17 mouse cellular contexts compared by ENCODE assay signal in the genomic region with DNA sequence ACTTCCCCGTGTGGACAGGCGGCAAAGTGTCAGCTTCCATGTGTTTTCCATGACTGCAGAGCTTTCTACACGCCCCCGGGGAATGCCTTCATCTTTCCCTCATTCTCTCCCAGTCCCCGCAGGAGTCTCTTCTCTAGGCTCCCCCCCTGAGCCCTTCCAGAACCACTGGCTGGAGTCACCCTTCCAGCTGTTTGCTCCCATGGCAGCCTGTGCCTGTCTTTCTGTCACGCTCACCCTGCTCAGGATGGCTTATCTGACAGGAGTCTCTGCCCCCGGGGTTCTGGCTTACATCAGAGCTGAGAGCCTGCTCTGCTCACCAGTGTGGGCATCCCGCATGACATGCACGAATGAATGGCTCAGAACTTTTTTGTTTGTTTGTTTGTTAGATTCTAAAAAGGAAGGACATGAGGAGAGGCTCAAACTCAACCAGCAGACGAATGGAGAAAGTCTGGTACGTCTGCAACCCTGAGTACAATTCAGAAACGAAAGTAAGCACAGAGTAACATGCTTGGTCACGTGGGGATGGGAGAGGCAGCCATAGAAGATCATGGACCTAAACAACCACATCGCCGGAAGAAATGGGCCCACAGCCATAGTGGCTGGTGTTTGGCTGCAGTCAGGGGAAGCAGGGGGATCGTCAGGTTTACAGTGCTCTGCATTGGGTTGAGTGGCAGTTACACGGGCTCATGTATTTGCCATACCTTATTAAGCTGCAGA. TPM values are rescaled to one million over a fixed set of nuclear protein-coding genes. Genes with fewer than 3 reads are reported as not detected.
A peak's percentile ranks its signal among the peaks of the same experiment; 100 is the strongest.
DNase-seq lines count a peak whose midpoint lies in the region; ATAC-seq lines count a peak whose summit lies in the region.
"Had no signal": no experiment of that assay in that cellular context is flagged by ENCODE, and none has a peak within 500 bp of the region (broad histone marks: within the 10 kb centered on the region; RNA-seq: fewer than 3 reads in every experiment).

No protein-coding gene starts in this region.

- H3K27me3 ChIP-seq in heart, embryonic 12.5 days (replicated peaks): 0 out of 2 replicates have a peak, but pooled peaks cover 3% of the 10 kb centered on the region
- no peaks in the 10 kb centered on the region for H3K27me3 ChIP-seq in intestine, embryonic 15.5 days (replicated peaks)
- H3K27me3 ChIP-seq in forebrain, embryonic 10.5 days (ENCODE audit: poor library complexity, severe bottlenecking): peaks cover 95% of the 10 kb centered on the region
- H3K27me3 ChIP-seq: CH12.LX; liver, embryonic 15.5 days had no signal

- WGBS in heart, embryonic 12.5 days: 15% methylated on average over 17 of the region's 17 CpGs
- WGBS in intestine, embryonic 15.5 days: 45% methylated on average over 17 of the region's 17 CpGs
- 78% methylated on average over 17 of the region's 17 CpGs for WGBS in forebrain, embryonic 10.5 days

- H3K9me3 ChIP-seq in heart, embryonic 12.5 days (replicated peaks): peaks cover 13% of the 10 kb centered on the region
- H3K9me3 ChIP-seq in intestine, embryonic 15.5 days: no peaks in the 10 kb centered on the region
- peaks cover 10% of the 10 kb centered on the region for H3K9me3 ChIP-seq in forebrain, embryonic 10.5 days
- H3K9me3 ChIP-seq: liver, embryonic 15.5 days; midbrain, embryonic 10.5 days had no signal

- peaks cover 50% of the 10 kb centered on the region for H3K4me1 ChIP-seq in heart, embryonic 12.5 days (replicated peaks)
- H3K4me1 ChIP-seq in intestine, embryonic 15.5 days (replicated peaks): no peaks in the 10 kb centered on the region; the same call in 1 of the 2 replicates
- H3K4me1 ChIP-seq in forebrain, embryonic 10.5 days: peaks cover 44% of the 10 kb centered on the region
- H3K4me1 ChIP-seq: liver, embryonic 15.5 days had no signal

- peak; percentile 80 for ATAC-seq in heart, embryonic 12.5 days (ENCODE audit: insufficient number of reproducible peaks, low FRiP score)
- ATAC-seq in intestine, embryonic 15.5 days: no peak
- no peak for ATAC-seq in erythroblast, adult 5-6 weeks (replicated peaks; ENCODE audit: low FRiP score, poor library complexity, severe bottlenecking)
- ATAC-seq: inflammation-experienced regulatory T-cells, adult 6 months had no signal

- H3K4me3 ChIP-seq in heart, embryonic 12.5 days: peak overlapping the region; percentile 28
- peak overlapping the region; percentile 7; the same call in 1 of the 2 replicates for H3K4me3 ChIP-seq in intestine, embryonic 15.5 days (replicated peaks)
- no peak overlapping the region for H3K4me3 ChIP-seq in forebrain, embryonic 10.5 days
- H3K4me3 ChIP-seq: liver, embryonic 15.5 days; midbrain, embryonic 10.5 days had no signal

- H3K27ac ChIP-seq in heart, embryonic 12.5 days (ENCODE audit: poor library complexity, severe bottlenecking): peak overlapping the region; percentile 1; the same call in 1 of the 2 replicates
- no peak overlapping the region for H3K27ac ChIP-seq in intestine, embryonic 15.5 days
- no peak overlapping the region for H3K27ac ChIP-seq in forebrain, embryonic 10.5 days
- H3K27ac ChIP-seq: liver, embryonic 15.5 days; midbrain, embryonic 10.5 days had no signal

- H3K36me3 ChIP-seq in heart, embryonic 12.5 days: no peaks in the 10 kb centered on the region
- no peaks in the 10 kb centered on the region for H3K36me3 ChIP-seq in intestine, embryonic 15.5 days
- H3K36me3 ChIP-seq in forebrain, embryonic 10.5 days (replicated peaks): no peaks in the 10 kb centered on the region
- H3K36me3 ChIP-seq: liver, embryonic 15.5 days; midbrain, embryonic 10.5 days had no signal

- peak overlapping the region; percentile 55 for H3K4me2 ChIP-seq in heart, embryonic 12.5 days
- H3K4me2 ChIP-seq in intestine, embryonic 15.5 days (replicated peaks): peak overlapping the region; percentile 35; the same call in 1 of the 2 replicates
- H3K4me2 ChIP-seq: liver, embryonic 15.5 days had no signal

- H3K9ac ChIP-seq in heart, embryonic 12.5 days: no peak overlapping the region
- H3K9ac ChIP-seq in intestine, embryonic 15.5 days: no peak overlapping the region
- H3K9ac ChIP-seq: liver, embryonic 15.5 days had no signal

- DNase-seq in heart, adult 8-10 months (ENCODE audit: low spot score): no peak
- DNase-seq in 3T3-L1 (ENCODE audit: low read depth, low spot score) (peak; percentile 11), NIH3T3 (ENCODE audit: low read depth) (peak; percentile 64)
- no peak for DNase-seq in left cerebral cortex, adult 9 months (ENCODE audit: low spot score in 2 of 2)
- DNase-seq in forebrain, embryonic 10.5 days (ENCODE audit: extremely low spot score, low spot score): no peak
- DNase-seq: cerebellum, adult 18-20 months; kidney, postnatal 25 days; right cerebral cortex, postnatal 4 days; thymus, postnatal 36 days had no signal

RNA-seq across cellular contexts. Expression of a gene that starts 17.1 kb away (rescaled TPM):
- polyA plus RNA-seq in heart, embryonic 12.5 days (2016; fragmentation: Nextera tagmentation; extraction: Ambion mirVana): 0.46 and 0.52 TPM in 2 replicates
- total RNA-seq in heart, adult 8-10 months (2022): not detected
- 1.7 and 1.8 TPM in 2 replicates for polyA plus RNA-seq in intestine, embryonic 15.5 days (2015; fragmentation: Nextera tagmentation; extraction: Ambion mirVana)
- polyA plus RNA-seq in forebrain, embryonic 10.5 days (2016; fragmentation: Nextera tagmentation; extraction: Ambion mirVana): 0.47 and 0.66 TPM in 2 replicates
- not detected in 2 replicates for total RNA-seq in erythroblast, adult 5-6 weeks (2015; ENCODE audit: low replicate concordance)
- total RNA-seq in erythroblast, adult 5-6 weeks (2017; ENCODE audit: low replicate concordance): not detected in 2 replicates
- total RNA-seq: CH12.LX; heart, postnatal 36 days had no signal

Comparison
In these comparisons a context has a peak if more than half of its experiments do, and no peak if none do; other contexts are left out.
1. DNase-seq: peak in 3T3-L1 (single experiment) and NIH3T3 (single experiment); none in heart, adult 8-10 months (single experiment), left cerebral cortex, adult 9 months (0 of 2) and forebrain, embryonic 10.5 days (single experiment).